Mouse (Mus musculus) urinary bladder, postnatal 4 days (tissue): ENCODE results near the gene Kcnab1.

Experiments
- DNase-seq, 2 experiments: peaks; one replicate each; pipeline ENCODE4 v3.0.0; 2021 to 2022; ENCODE audit warnings: low spot score in 2 of 2

Kcnab1 gene

GRCm38 (mm10) chr3:65108945-65109921 is at the start of gene Kcnab1:
Gene Kcnab1, plus strand, starts transcription at chr3:65109384.
- no peak for DNase-seq

GRCm38 (mm10) chr3:65088295-65088694 is 20.9 kb upstream of the Kcnab1 start:
- no peak for DNase-seq

GRCm38 (mm10) chr3:65104117-65104516 is 5.1 kb upstream of the Kcnab1 start:
- no peak for DNase-seq

DNA sequence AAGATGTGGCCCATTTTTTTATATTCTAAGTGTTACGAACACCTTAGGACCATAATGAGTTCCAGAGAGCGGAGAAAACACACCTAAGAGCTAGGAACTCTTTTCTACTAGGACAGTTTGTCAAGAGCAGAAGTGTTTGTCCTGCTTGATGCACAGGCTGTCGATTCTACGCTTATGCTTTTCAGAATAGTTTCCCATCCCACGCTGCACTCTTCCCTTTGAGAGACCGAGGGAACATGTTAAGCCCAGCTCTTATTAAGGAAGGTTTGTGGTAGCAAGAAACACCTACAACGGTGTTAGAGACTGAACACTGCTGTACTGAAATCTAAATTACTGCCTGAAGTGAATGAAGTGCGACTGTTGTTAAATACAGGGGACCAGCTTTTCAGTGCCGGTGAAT is 1.0 kb downstream of the Kcnab1 start:
- DNase-seq: no peak

- DNase-seq: no peak
Measured at GRCm38 (mm10) chr3:65111176-65111575, 2.0 kb downstream of the Kcnab1 start.

GRCm38 (mm10) chr3:65115164-65115563 is 6.0 kb downstream of the Kcnab1 start:
- DNase-seq: no peak

- DNase-seq: no peak
Measured at GRCm38 (mm10) chr3:65116958-65117357, 7.8 kb downstream of the Kcnab1 start.

- no peak for DNase-seq
Measured at GRCm38 (mm10) chr3:65117365-65117764, 8.2 kb downstream of the Kcnab1 start.

GRCm38 (mm10) chr3:65124975-65125374 is 15.8 kb downstream of the Kcnab1 start:
- no peak for DNase-seq

DNA sequence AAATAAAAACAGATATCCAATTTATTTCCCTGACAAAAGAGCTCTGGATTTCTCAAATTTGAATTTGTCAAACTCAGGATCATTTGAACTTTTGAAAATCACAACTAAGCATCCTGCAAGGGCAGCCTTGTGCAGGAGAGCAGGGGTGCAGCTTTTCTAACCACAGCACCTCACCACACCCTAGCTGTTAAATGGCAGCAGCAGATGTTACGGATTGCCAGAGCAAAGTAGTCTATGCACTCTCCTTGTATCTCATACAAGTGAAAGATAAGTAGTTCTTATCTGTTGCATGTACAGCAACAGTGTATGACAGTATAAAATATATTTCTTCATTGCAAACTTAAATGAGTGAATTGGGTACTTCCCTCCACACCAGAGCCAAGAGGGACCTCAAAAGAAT is 20.4 kb downstream of the Kcnab1 start:
- DNase-seq: no peak

- no peak for DNase-seq
Measured at GRCm38 (mm10) chr3:65134931-65135330, 25.7 kb downstream of the Kcnab1 start.

DNA sequence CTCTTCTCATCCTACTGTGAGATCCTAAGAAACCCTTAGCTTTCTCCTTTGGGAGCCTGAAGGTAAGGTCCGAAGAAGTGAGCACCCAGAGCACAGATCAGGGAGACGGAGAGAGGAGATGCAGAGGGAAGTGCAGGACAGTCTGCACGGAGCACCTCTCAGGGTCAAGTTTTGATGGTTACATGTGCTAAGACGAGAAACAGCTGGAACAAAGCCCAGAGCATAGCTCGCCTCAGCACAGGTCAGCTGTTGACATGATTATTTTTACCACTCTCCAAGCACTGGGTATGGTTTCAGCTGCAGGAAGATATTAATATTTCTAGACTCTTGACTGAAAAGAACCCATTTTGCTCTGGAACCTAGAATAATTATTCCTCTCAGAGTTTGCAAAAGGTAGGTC is 27.7 kb downstream of the Kcnab1 start:
- no peak for DNase-seq

DNA sequence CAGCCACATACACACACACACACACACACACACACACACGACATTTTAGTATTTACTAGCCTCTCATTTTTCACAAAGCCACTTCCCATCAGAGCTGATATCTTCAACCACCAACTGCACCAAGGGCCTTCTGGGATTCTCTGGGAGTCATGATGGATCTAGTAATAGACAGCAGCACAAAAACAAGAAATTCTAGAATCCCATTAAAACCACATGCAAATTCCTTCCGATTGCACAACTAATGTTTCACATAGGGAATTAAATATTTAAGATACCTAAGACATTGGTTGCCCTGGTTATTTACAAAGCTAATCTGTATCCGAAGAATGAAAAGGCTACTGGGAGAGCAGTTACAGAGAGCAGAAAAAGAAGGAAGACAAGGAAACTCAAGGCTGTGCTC is 29.6 kb downstream of the Kcnab1 start:
- no peak for DNase-seq

DNA sequence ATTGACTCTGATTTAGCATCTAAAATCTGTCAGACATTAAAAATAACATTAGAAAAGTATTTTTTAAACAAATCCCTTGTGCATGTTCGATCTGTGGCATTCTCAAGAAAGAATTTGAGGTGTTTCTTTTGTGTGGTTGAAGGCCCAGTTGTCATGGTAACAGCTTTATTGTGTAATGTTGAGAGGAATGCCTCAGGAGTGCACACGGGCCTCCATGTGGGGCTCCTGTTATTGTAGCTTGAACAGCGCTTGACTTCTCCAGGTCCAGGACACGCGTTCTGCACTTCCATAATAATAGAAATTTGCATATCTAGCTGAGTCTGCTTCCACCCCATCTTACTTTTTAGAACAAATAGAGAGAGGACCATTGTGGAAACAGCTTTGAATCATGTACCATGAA is 36.0 kb downstream of the Kcnab1 start:
- DNase-seq: no peak

DNA sequence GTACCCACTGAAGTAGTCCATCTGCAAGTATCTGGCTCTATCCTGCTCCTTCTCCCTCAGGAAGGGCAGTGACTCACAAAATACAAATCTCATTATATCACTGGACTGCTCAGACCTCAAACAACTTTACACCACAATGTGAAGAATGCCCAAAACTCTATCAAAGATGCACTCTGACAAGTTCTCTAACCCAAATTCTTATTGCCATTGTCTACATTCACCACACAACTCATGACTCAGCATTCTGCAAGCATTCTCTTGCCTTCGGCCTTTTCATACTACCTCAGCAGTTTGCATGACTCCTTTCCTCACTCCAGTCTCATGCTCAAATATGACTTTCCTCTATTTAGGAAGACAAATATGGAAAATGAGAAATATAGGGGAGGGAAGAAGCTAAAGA is 42.6 kb downstream of the Kcnab1 start:
- no peak for DNase-seq

- no peak for DNase-seq
Measured at GRCm38 (mm10) chr3:65172964-65173363, 63.8 kb downstream of the Kcnab1 start.

- DNase-seq: no peak
Measured at GRCm38 (mm10) chr3:65174564-65174963, 65.4 kb downstream of the Kcnab1 start.

- DNase-seq: no peak
Measured at GRCm38 (mm10) chr3:65175819-65176218, 66.6 kb downstream of the Kcnab1 start.

- DNase-seq: no peak
Measured at GRCm38 (mm10) chr3:65176846-65177245, 67.7 kb downstream of the Kcnab1 start.

DNA sequence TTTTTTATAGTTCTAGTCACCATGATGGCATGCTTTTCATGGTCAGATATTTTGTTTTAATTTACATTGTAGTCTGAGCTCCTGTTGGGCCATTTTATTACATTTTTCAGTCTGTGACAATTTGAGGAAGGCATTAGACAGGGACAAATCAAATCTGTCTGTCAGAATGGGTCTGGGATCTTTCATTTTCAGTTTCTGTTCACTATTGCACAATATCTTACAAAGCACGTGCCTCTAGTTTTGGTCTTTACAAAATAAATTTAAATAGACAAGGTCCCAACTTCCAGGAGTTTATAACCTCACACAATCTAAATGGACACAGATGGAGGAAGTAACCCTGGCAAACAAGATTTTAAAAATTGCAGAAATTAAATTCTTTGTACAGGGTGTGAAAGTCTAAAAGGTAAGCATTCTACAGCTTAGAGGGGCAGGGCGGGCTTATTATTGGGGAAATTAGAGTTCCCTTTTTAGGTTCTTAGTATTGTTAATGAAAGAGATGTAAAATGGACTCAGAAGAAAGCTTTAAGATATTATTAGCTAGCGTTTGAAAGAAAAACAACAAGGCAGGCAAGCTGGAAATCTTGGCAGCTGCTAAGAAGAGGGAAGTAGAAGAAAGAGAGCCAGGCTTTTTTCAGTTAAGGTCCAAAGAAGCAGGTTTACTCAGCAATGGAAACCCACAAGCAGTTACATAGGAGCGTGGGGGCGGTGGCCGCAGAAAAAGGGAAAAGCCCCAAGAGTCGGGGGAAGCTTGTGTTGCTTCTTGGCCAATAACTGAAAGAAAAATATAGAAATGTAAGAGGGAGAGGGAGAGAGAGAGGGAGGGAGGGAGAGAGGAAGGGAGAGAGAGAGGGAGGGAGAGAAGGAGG is 78.9 kb downstream of the Kcnab1 start:
- no peak for DNase-seq

DNA sequence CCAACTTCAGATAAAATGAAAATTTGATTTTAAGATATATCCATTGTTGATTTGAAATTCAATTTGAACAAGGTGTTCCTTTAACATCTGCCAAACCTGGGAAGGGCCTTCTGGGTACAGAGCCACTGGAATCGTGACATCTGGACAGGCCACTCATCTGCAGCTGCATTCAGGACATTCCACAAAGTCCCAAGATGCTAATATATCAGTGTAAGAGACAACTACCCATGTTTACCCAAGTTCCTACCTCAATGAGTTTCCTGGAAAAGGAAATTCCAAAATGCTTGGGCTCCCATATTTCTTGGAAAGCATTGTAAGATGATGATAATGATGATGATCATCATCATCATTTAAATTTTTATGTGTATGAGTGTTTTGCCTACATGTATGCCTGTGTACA is 91.4 kb downstream of the Kcnab1 start:
- no peak for DNase-seq

GRCm38 (mm10) chr3:65203361-65204117 is 94.4 kb downstream of the Kcnab1 start:
- DNase-seq: no peak
